Mouse (Mus musculus) heart, embryonic 10.5 days (tissue): ENCODE data around the gene Pik3r4. TPM values are rescaled to one million over a fixed set of nuclear protein-coding genes. Genes with fewer than 3 reads are reported as not detected.
"Not testable (repeated sequence)": the region's sequence is repeated elsewhere in the genome, so short reads cannot be mapped to it uniquely, and the experiment has no call there.

ENCODE experiments used
- DNase-seq: peaks from one replicate; pipeline ENCODE4 v3.0.0-alpha.2; 2017; ENCODE audit warnings: low spot score
- H3K27ac ChIP-seq: fragments of 300-500 bp; sonication (generic); 2 replicates; pipeline ENCODE4 v1.5.1; 2016; ENCODE audit warnings: mild to moderate bottlenecking
- H3K27me3 ChIP-seq: fragments of 300-500 bp; sonication (generic); 2 replicates; pipeline ENCODE4 v1.6.1; 2016; ENCODE audit warnings: mild to moderate bottlenecking; ENCODE audit not compliant: poor library complexity, insufficient read depth, severe bottlenecking
- H3K36me3 ChIP-seq: fragments of 300-500 bp; sonication (generic); 2 replicates; pipeline ENCODE4 v1.6.1; 2016; ENCODE audit warnings: mild to moderate bottlenecking, moderate library complexity
- H3K4me1 ChIP-seq: fragments of 300-500 bp; sonication (generic); 2 replicates; pipeline ENCODE4 v1.6.1; 2016; ENCODE audit warnings: mild to moderate bottlenecking
- H3K4me3 ChIP-seq: fragments of 300-500 bp; sonication (generic); 2 replicates; pipeline ENCODE4 v1.5.1; 2016; ENCODE audit warnings: mild to moderate bottlenecking, moderate library complexity
- H3K9me3 ChIP-seq: fragments of 300-500 bp; sonication (generic); 2 replicates; pipeline ENCODE4 v1.6.1; 2016; ENCODE audit warnings: mild to moderate bottlenecking, moderate library complexity
- WGBS: fragments of 180-500 bp; shearing (Covaris S2); methylation state at CpG from one replicate; pipeline ENCODE4 v1.1.7; 2016; 5-methylcytosine and 5-hydroxymethylcytosine counted together
- polyA plus RNA-seq: library from polyadenylated mRNA; unstranded; fragments of >200 nt; fragmentation: Nextera tagmentation; extraction: Ambion mirVana; gene quantifications from 2 replicates; pipeline ENCODE4 v1.2.1, GENCODE M21; 2016

The Pik3r4 gene
- polyA plus RNA-seq: 16.1 and 16.5 TPM in 2 replicates

DNA sequence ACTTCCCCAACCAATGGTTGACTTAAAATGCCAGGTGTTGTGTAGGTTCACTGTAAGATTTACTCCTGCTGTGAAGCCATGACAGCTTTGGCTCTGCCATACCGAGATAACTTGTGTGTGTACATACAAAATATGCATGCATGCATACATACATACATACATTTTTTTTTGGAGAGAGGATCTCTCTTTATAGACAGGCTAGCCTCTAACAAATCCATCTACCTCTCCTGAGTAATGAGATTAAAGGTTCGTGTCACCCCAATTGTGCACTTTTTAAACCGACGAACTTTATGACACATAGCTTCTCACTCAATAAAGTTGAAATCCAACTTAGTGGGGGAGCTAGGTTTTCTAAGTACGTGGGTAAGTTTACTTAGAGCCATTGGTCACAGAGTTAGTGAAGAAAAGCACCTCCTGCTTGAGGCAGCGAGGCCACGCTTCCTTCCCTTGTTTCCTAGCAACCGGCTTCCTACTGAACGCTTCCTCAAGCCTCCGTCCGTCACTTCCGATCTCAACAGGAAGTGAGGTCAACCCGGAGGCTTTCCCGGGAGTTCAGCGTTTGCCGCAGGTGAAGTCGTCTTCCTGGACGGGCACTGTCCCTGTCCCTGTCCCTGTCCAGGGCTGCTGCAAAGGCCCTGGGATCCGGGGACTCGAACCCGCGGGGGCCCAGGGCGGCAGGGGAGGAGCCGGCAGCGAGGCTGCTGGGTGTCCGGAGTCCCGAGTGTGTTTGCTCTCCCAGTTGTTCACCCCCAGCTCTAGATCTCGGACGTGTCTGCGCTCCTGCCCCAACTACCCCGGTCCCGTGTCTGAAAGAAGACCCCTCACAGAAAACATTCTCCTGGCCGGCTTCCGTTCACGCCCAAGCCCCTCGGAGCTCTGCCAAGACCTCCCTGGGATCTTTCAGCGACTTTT is at the start of gene Pik3r4:
Pik3r4 (plus strand) TSS at position 519 of the 912 bp plus-strand sequence.
- 6% methylated on average over 37 of the region's 37 CpGs for WGBS

DNA sequence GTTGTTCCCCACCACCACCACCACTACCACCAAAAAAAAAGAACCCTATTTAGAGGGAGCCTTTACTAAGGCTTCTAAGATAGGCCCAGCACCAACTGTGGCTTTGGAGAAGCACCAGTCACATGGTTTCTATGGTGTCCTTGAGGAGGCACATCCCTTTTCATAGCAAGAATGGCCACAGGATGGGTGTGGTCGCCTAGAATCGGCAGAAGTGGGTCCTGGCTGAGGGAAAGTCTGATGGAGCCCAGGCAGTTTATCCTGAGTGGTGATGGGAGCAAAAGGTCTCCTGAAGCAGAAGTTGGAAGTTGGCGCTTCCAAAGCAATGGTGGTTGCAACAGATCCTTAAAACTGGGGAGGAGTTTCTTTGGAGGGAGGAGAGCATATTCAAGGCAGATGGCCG is 43.9 kb upstream of the Pik3r4 start:
- 79% methylated on average over 4 of the region's 4 CpGs for WGBS
- H3K9me3 ChIP-seq: no peaks in the 10 kb centered on the region
- H3K36me3 ChIP-seq: no peaks in the 10 kb centered on the region
- no peaks in the 10 kb centered on the region for H3K4me1 ChIP-seq
- no peak for DNase-seq
- H3K4me3 ChIP-seq: no peak overlapping the region
- no peak overlapping the region for H3K27ac ChIP-seq
- H3K27me3 ChIP-seq: no peaks in the 10 kb centered on the region

More for the DNA sequence above, at the start of gene Pik3r4:
- Histone ChIP-seq H3K36me3 (peaks cover 25% of the 10 kb centered on the region), H3K9me3 (no peaks in the 10 kb centered on the region), H3K4me1 (peaks cover 9% of the 10 kb centered on the region; the same call in 1 of the 2 replicates), H3K27me3 (no peaks in the 10 kb centered on the region), H3K27ac (peak within 1 kb of the TSS; percentile 91), H3K4me3 (peak within 1 kb of the TSS; percentile 98)
- peak; percentile 94 for DNase-seq

DNA sequence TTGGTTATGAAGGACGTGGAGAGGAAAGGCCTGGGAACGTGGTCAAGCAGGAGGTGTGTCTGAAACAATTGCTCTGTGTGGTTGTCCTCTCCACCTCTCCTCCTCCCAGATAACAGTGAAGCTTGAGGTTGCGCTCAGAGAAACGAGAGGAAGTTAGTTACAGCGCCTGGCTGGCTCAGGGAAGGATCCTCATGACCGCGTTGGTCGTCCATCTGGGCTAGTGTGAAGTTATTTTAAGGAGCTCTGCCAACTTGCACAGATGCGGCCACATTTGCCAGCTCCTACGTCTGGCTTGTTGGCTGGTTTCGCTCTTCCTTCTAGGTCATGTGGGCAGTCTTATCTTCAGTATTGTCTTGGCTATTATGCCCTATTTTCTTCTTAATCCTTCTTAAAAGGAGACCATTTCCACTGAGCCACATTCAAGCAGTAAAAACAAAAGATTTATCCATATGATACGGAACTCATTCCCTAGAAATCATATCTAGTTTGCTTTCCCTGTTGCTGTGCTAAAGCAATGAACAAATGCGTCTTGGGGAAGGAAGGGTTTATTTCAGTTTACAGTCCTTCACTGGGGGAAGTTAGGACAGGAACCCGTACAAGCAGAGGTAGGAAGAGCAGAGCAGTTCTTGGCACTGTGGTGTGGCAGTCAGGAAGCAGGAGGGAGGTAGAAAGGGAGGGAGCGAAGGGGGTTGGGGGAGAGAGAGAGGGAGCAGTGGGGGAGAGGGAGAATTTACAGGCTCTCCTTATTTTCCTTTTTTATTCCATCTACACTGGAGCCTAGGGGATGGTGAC is 30.6 kb upstream of the Pik3r4 start:
- no peaks in the 10 kb centered on the region for H3K9me3 ChIP-seq
- DNase-seq: no peak
- no peak overlapping the region for H3K4me3 ChIP-seq
- H3K36me3 ChIP-seq: no peaks in the 10 kb centered on the region
- no peaks in the 10 kb centered on the region for H3K27me3 ChIP-seq
- H3K4me1 ChIP-seq: no peaks in the 10 kb centered on the region
- WGBS: 87% methylated on average over 15 of the region's 15 CpGs
- H3K27ac ChIP-seq: no peak overlapping the region

DNA sequence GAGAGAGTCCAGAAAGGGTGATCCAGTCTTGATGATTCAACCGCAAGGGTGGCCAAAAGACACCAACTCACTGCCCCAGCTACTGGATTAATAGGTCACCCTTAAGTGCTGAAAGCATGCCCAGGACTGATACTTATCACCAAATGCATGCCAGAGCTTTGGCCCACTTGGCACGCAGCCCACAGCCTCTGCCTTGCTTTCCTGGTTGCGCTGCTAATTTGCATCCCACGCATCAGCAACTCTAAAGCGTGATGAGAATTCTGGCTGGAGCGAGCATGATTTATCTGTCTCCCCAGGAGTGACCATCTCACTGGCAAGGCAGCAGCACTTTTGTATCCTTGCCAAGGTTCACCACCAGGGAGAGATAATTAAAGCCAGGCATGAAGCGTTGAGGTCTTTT is 29.9 kb upstream of the Pik3r4 start:
- Histone ChIP-seq H3K27me3 (no peaks in the 10 kb centered on the region), H3K36me3 (no peaks in the 10 kb centered on the region), H3K9me3 (no peaks in the 10 kb centered on the region), H3K27ac (no peak overlapping the region), H3K4me1 (no peaks in the 10 kb centered on the region), H3K4me3 (no peak overlapping the region)
- no peak for DNase-seq
- WGBS: 85% methylated on average over 7 of the region's 7 CpGs

DNA sequence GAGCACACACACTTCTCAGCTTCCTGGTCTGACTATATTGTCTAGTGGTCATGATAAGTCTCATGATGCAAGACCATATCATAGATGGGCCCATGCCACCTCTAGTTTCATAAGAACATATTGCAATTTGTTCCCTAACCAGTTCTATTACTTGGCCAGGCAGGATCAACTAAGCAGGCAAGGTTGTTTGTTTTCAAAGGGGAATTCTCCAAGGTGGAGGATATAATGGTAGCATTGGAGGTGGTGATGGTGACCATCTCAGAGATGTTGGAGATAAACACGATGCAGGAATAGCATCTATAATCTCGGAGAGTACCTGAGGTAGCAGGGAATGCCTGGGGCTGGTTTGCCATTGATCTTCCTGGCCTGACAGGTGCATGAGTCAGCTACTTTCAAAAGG is 26.8 kb upstream of the Pik3r4 start:
- 78% methylated on average over 2 of the region's 2 CpGs for WGBS
- H3K27me3 ChIP-seq: no peaks in the 10 kb centered on the region
- DNase-seq: no peak

DNA sequence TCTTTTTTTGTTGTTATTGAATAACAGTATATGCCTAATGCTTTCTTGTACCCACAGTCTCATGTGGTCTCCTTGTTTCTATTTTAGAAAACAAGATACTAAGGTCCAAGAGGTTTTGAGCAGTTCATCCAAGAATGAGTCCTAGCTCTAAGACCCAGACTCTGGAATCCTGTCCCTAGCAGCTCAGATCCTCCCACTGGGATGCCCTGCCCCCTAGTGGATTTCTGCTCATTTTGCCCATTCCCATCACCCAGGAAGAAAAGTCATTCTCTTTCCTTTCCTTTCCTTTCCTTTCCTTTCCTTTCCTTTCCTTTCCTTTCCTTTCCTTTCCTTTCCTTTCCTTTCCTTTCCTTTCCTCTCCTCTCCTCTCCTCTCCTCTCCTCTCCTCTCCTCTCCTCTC is 25.5 kb upstream of the Pik3r4 start:
- not testable (repeated sequence) for H3K36me3 ChIP-seq, H3K9me3 ChIP-seq, H3K4me3 ChIP-seq, H3K27me3 ChIP-seq, H3K4me1 ChIP-seq, DNase-seq, H3K27ac ChIP-seq

More for the DNA sequence above, 26.8 kb upstream of the Pik3r4 start:
- H3K9me3 ChIP-seq: no peaks in the 10 kb centered on the region
- no peak overlapping the region for H3K27ac ChIP-seq
- H3K4me1 ChIP-seq: no peaks in the 10 kb centered on the region
- H3K36me3 ChIP-seq: no peaks in the 10 kb centered on the region
- no peak overlapping the region for H3K4me3 ChIP-seq

DNA sequence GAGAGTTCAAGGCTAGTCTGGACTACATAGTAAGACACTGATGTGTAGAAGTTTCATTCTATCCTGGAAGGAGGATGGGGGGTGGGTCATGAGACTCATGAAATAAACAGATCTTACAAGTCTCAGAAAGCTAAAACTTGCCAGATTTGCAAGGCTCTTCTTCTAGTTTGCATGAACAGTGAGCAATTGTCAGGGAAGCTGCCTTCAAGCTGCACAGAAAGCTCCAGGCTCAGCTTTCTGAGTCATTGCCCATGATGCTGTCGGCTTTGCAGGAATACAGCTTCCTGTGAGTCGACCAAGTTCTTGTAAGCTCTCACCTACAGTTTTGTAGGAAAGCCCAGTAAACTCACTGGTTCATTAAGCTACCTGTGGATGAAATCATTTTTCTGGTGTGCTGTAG is 8.8 kb upstream of the Pik3r4 start:
- H3K9me3 ChIP-seq: no peaks in the 10 kb centered on the region
- no peak for DNase-seq
- no peak overlapping the region for H3K27ac ChIP-seq
- no peak overlapping the region for H3K4me3 ChIP-seq
- H3K36me3 ChIP-seq: no peaks in the 10 kb centered on the region
- no peaks in the 10 kb centered on the region for H3K4me1 ChIP-seq
- 81% methylated on average over 2 of the region's 2 CpGs for WGBS
- no peaks in the 10 kb centered on the region for H3K27me3 ChIP-seq

DNA sequence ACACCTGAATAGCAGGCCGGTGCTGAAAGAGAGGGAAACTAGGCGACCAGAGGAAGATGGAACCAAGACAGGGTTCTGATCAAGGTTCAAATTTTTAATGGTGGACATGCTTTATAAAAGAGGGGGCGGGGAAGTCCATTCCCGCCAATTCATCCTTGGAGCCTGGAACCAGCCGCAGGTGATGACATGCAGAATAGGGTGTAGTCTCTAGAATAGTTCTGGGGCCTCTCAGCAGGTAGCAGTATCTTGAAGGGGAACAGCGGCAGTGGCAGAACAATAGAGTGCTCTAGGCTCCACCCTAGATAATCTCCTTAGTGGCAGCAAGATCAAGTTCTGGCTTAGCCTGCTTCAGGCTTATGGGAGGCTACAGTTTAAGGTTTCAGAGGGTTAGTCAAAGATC is 1.4 kb upstream of the Pik3r4 start:
- not testable (repeated sequence) for H3K27ac ChIP-seq, H3K9me3 ChIP-seq, H3K27me3 ChIP-seq, H3K4me1 ChIP-seq, DNase-seq, H3K4me3 ChIP-seq
- WGBS: 66% methylated on average over 6 of the region's 6 CpGs
- H3K36me3 ChIP-seq: peaks cover 20% of the 10 kb centered on the region

DNA sequence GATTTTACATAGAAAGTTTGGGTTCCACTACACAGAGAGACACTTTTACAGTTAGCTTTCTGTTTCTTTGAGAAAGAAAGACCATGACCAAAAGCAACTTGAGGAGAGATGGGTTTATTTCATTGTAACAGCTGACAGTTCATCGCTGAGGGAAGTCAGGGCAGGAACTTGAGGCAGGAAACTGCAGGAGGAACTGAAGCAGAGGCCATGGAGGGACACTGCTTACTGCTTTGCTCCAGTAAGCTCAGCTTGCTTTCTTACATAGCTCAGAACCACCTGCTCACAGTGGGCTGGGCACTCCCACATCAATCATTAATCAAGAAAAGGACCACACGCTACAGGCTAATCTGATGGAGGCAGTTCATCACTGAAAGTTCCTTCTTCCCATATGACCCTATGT is 13.4 kb downstream of the Pik3r4 start:
- WGBS: 75% methylated on average over 2 of the region's 2 CpGs
- H3K27me3 ChIP-seq: no peaks in the 10 kb centered on the region
- no peaks in the 10 kb centered on the region for H3K4me1 ChIP-seq
- H3K27ac ChIP-seq: no peak overlapping the region
- no peaks in the 10 kb centered on the region for H3K9me3 ChIP-seq
- DNase-seq: no peak
- H3K4me3 ChIP-seq: no peak overlapping the region
- peaks cover 49% of the 10 kb centered on the region for H3K36me3 ChIP-seq

DNA sequence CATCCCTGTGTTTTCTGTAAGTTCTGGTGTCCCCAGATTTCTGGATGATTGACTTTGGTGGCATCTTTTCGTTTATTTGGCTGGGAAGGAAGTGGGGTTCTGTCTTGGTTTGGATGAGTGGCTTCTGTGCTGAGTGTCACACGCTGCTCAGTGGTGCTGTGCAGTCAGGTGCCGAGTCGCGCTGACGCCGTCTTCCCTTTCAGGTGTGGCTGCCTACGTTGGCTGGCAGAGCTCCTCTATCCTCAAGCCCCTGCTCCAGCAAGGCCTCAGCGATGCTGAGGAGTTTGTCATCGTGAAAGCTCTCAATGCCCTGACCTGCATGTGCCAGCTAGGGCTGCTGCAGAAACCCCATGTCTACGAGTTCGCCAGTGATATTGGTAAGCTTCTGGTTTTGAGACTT is 15.4 kb downstream of the Pik3r4 start:
- no peaks in the 10 kb centered on the region for H3K27me3 ChIP-seq
- H3K27ac ChIP-seq: no peak overlapping the region
- no peak for DNase-seq
- H3K4me3 ChIP-seq: no peak overlapping the region
- 92% methylated on average over 12 of the region's 12 CpGs for WGBS
- H3K36me3 ChIP-seq: peaks cover 52% of the 10 kb centered on the region
- H3K4me1 ChIP-seq: no peaks in the 10 kb centered on the region
- no peaks in the 10 kb centered on the region for H3K9me3 ChIP-seq

DNA sequence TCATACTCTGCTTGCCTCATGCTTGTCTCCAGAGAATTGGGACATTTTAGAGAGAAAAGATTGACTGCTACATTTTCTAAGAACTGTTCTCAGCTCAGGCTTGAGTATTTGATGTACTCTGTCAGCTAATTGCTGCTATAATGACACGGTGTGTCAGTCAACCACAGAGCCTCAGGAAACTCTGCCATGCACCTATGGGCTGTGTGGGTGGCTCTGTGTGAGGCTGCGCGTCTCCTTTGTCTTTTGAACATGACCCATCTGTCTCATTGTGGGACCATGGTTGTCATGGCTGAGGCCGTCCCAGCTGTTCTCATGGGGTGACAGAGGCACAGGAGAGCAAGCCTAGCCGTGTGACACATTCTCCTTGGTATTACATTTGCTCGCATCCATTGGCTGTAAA is 17.1 kb downstream of the Pik3r4 start:
- Histone ChIP-seq H3K27ac (no peak overlapping the region), H3K9me3 (no peaks in the 10 kb centered on the region), H3K4me1 (no peaks in the 10 kb centered on the region), H3K36me3 (peaks cover 54% of the 10 kb centered on the region), H3K4me3 (no peak overlapping the region), H3K27me3 (no peaks in the 10 kb centered on the region)
- DNase-seq: no peak
- WGBS: 95% methylated on average over 6 of the region's 6 CpGs

DNA sequence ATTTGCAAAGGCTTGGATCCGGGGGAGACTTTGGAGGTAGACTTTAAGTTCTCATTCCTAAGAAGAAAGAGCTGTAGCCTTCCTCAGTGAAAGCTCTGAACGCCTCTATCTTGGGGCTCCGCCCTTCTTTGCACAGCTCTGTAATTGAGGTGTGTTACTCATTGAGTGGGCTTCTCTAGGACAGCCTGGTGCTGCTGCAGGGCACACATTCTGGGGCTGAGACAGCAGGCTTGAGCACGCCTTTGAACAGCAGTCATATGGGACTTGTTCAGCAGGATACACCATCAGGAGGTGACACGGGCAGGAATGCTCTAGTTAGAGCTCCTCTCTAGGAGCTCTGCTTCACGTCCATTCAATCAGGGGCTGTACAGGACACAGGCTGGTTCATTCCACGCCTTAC is 22.5 kb downstream of the Pik3r4 start:
- no peaks in the 10 kb centered on the region for H3K9me3 ChIP-seq
- 79% methylated on average over 7 of the region's 7 CpGs for WGBS
- H3K27ac ChIP-seq: no peak overlapping the region
- no peak for DNase-seq
- H3K4me1 ChIP-seq: no peaks in the 10 kb centered on the region
- H3K27me3 ChIP-seq: no peaks in the 10 kb centered on the region
- H3K36me3 ChIP-seq: peaks cover 77% of the 10 kb centered on the region
- no peak overlapping the region for H3K4me3 ChIP-seq

DNA sequence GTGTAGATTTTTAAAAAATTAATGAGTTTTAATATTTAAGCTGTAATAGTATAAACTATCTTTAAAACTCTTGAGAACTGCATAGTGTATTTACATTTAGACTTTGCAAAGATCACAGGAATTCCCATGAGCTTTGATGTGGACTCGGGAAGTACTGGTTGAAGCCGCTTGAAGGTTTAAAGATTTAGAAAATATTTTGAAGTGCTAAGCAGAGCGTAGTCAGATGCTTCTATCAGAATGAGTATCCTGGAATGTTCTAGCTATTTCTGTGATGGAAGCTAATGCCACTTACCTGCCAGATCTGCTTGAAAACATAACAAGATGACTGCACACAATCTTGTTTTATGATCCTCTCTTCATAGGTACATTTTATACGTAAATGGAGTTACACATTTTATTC is 28.1 kb downstream of the Pik3r4 start:
- H3K4me1 ChIP-seq: no peaks in the 10 kb centered on the region
- 96% methylated on average over 4 of the region's 4 CpGs for WGBS
- H3K4me3 ChIP-seq: no peak overlapping the region
- H3K9me3 ChIP-seq: no peaks in the 10 kb centered on the region
- H3K27me3 ChIP-seq: no peaks in the 10 kb centered on the region
- peaks cover 44% of the 10 kb centered on the region for H3K36me3 ChIP-seq
- H3K27ac ChIP-seq: no peak overlapping the region
- DNase-seq: no peak
